Mouse (Mus musculus) olfactory bulb, adult 2 months (tissue): ENCODE results near the gene Tas1r1.

Experiments
- CTCF ChIP-seq: fragments of 200-500 bp; IDR thresholded peaks from 2 replicates; pipeline ENCODE4 v1.5.1; 2012; ENCODE audit warnings: low read depth, mild to moderate bottlenecking, low read length, moderate library complexity; ENCODE audit not compliant: insufficient read depth
- POLR2A ChIP-seq: fragments of 200-500 bp; IDR thresholded peaks from 2 replicates; pipeline ENCODE4 v1.6.1; 2012; ENCODE audit warnings: mild to moderate bottlenecking, low read depth, low read length, moderate library complexity; ENCODE audit not compliant: insufficient read depth

DNA sequence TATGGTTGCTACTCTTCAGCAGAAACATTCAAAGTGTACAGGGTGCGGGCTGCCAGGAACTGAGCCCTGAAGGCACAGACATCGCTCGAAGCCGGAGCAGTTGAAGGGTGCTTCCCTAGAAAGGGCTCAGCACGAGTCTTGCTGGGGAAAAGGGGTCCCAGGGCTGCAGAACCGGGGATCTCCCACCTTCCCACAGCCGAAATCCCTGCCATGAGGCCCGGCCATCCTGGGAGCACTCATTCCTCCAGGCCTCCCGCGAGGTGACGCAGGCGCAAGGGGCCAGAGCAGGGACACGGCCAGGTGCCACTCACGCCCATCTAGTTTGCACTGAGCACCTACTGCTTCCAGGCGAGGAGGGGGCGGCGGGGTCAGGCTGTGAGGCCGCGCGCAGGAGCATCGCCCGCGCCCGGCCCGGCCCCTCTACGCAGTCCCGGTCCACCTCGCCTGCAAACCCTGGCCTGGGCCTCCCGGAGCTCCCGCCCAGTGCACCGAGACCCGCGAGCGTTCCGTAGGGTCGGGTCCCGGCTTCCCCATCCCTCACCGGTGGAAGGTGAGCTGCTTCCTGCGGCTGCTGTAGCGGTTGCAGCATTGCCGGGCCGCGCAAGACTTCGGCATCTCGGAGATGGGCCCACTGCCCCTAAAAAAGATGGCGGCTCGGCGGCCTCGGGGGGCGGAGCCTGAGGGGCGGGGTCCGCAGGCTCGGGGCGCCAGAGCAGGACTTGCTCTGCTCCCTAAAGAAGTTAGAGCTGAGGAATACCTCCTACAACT is 49.8 kb downstream of the Tas1r1 start, which contains the start of gene Thap3:
- TF ChIP-seq CTCF (no peak), POLR2A (peak; percentile 28; the same call in 1 of the 2 replicates)
